Mouse (Mus musculus) myocyte (in vitro differentiated cells): Measurements from ENCODE around the gene Cntfr. TPM values are rescaled to one million over a fixed set of nuclear protein-coding genes. Genes with fewer than 3 reads are reported as not detected.

Experiments
- H3K27me3 ChIP-seq: one replicate; pipeline ENCODE4 v1.6.1; 2011; ENCODE audit not compliant: control insufficient read depth, insufficient read depth, insufficient read length
- H3K36me3 ChIP-seq: one replicate; pipeline ENCODE4 v1.6.1; 2011; ENCODE audit not compliant: control insufficient read depth, insufficient read depth
- H3K4me2 ChIP-seq: one replicate; pipeline ENCODE4 v1.6.1; 2011; ENCODE audit warnings: low read depth, control low read depth
- H3K4me3 ChIP-seq: one replicate; pipeline ENCODE4 v1.5.1; 2011; ENCODE audit warnings: mild to moderate bottlenecking, control low read depth, moderate library complexity
- H3K79me2 ChIP-seq: one replicate; pipeline ENCODE4 v1.6.1; 2011; ENCODE audit not compliant: control insufficient read depth, insufficient read depth
- H3ac ChIP-seq: one replicate; pipeline ENCODE4 v1.6.1; 2011; ENCODE audit not compliant: control insufficient read depth, insufficient read length
- CEBPB ChIP-seq: IDR thresholded peaks from 2 replicates; pipeline ENCODE4 v1.6.1; 2011; ENCODE audit warnings: mild to moderate bottlenecking, moderate library complexity; ENCODE audit not compliant: poor library complexity, insufficient read depth, severe bottlenecking
- E2F4 ChIP-seq: IDR thresholded peaks from one replicate; pipeline ENCODE4 v1.6.1; 2011; ENCODE audit warnings: mild to moderate bottlenecking, control low read depth, moderate library complexity; ENCODE audit not compliant: insufficient read depth
- MAX ChIP-seq: IDR thresholded peaks from one replicate; pipeline ENCODE4 v1.6.1; 2011; ENCODE audit warnings: low read depth, mild to moderate bottlenecking, control low read depth
- MYOD1 ChIP-seq, 3 experiments: IDR thresholded peaks; one replicate each; pipeline ENCODE4 v1.6.1; 2011; ENCODE audit warnings: control low read depth in 2 of 3, low read depth in 2 of 3, mild to moderate bottlenecking in 2 of 3, moderate library complexity in 1 of 3; ENCODE audit not compliant: insufficient read length in 2 of 3, control insufficient read depth in 1 of 3
- MYOG ChIP-seq, 3 experiments: IDR thresholded peaks; one replicate each; pipeline ENCODE4 v1.6.1; 2011; ENCODE audit warnings: control low read depth in 2 of 3, low read depth in 2 of 3, mild to moderate bottlenecking in 2 of 3; ENCODE audit not compliant: insufficient read length in 2 of 3, control insufficient read depth in 1 of 3, insufficient read depth in 1 of 3
- POLR2A ChIP-seq: IDR thresholded peaks from one replicate; pipeline ENCODE4 v1.6.1; 2011; ENCODE audit warnings: low read depth, mild to moderate bottlenecking, control low read depth, moderate library complexity; ENCODE audit not compliant: insufficient read length
- POLR2AphosphoS2 ChIP-seq: IDR thresholded peaks from one replicate; pipeline ENCODE4 v1.6.1; 2011; ENCODE audit warnings: low read depth, control low read depth; ENCODE audit not compliant: insufficient read length
- REST ChIP-seq: IDR thresholded peaks from one replicate; pipeline ENCODE4 v1.6.1; 2011; ENCODE audit warnings: mild to moderate bottlenecking, control low read depth, moderate library complexity; ENCODE audit not compliant: insufficient read depth, insufficient read length
- SRF ChIP-seq: IDR thresholded peaks from one replicate; pipeline ENCODE4 v1.6.1; 2011; ENCODE audit warnings: low read depth; ENCODE audit not compliant: control insufficient read depth, insufficient read length
- TCF12 ChIP-seq: IDR thresholded peaks from one replicate; pipeline ENCODE4 v1.6.1; 2011; ENCODE audit warnings: mild to moderate bottlenecking, control low read depth; ENCODE audit not compliant: poor library complexity, insufficient read depth, severe bottlenecking
- TCF3 ChIP-seq: IDR thresholded peaks from one replicate; pipeline ENCODE4 v1.6.1; 2011; ENCODE audit warnings: low read depth, control low read depth; ENCODE audit not compliant: insufficient read length
- USF1 ChIP-seq: IDR thresholded peaks from one replicate; pipeline ENCODE4 v1.6.1; 2011; ENCODE audit warnings: low read depth, mild to moderate bottlenecking, control low read depth, moderate library complexity
- polyA plus RNA-seq: library from polyadenylated mRNA; unstranded; fragments of >200 nt; fragmentation: generic; extraction: Trizol; gene quantifications from one replicate; pipeline ENCODE4 v1.2.1, GENCODE M21; 2012; ENCODE audit warnings: missing spikeins

The Cntfr gene
- polyA plus RNA-seq, 1 experiment: 0.06 TPM

DNA sequence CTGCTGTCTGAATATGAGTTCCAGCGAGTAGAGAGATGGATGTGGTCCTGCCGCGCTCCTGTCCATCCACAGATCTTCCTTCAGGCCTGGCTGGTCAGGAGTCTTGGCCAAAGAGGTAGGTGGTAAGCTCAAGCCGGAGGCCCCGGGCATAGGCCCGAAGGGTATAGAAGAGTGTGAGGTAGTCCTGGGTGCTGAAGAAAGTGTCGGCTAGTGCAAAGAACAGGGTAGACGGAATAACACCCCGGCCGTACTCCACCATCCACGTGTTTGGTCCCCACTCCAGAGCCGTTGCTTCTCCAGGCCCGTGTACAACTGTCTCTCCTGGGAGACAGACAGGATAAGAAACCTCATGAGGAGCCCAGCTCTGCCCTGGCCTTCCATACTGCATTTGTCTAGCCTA is 42.4 kb upstream of the Cntfr start:
- Histone ChIP-seq H3K27me3 (no peaks in the 10 kb centered on the region), H3K36me3 (no peaks in the 10 kb centered on the region), H3K79me2 (peaks cover 14% of the 10 kb centered on the region), H3K4me3 (peak overlapping the region; percentile 60), H3ac (no peak overlapping the region), H3K4me2 (peak overlapping the region; percentile 69)
- TF ChIP-seq USF1: no peak

DNA sequence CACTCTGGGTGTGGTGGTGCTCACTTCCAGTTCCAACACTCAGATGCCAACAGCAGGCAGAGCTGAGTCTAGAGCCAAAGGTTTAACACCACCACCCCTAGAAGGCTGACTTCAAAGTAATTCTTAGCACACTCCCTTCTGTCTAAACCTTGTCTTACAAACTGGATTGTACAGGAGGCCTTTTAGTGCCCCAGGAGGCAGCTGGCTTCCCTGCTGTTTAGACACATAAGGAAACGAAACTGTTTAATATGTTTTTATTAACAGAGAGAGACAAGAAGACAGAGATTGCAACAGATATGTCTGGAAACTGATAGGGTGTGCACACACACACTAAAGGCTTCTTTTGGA is 41.3 kb upstream of the Cntfr start:
- Histone ChIP-seq H3K36me3 (no peaks in the 10 kb centered on the region), H3K79me2 (peaks cover 14% of the 10 kb centered on the region), H3K4me3 (no peak overlapping the region), H3K27me3 (peaks cover 2% of the 10 kb centered on the region), H3ac (no peak overlapping the region), H3K4me2 (peak overlapping the region; percentile 63)
- TF ChIP-seq MYOD1 (IDR thresholded peaks at IDR 0.05; ENCODE audit: control insufficient read depth in 1 of 3, insufficient read length in 2 of 3, low read depth in 2 of 3): no peak
- no peak for TF ChIP-seq USF1
- no peak for TF ChIP-seq E2F4
- no peak for TF ChIP-seq TCF3
- no peak for TF ChIP-seq REST
- no peak for TF ChIP-seq MAX
- no peak for TF ChIP-seq TCF12
- TF ChIP-seq SRF: no peak
- no peak for TF ChIP-seq POLR2A
- TF ChIP-seq CEBPB: no peak

DNA sequence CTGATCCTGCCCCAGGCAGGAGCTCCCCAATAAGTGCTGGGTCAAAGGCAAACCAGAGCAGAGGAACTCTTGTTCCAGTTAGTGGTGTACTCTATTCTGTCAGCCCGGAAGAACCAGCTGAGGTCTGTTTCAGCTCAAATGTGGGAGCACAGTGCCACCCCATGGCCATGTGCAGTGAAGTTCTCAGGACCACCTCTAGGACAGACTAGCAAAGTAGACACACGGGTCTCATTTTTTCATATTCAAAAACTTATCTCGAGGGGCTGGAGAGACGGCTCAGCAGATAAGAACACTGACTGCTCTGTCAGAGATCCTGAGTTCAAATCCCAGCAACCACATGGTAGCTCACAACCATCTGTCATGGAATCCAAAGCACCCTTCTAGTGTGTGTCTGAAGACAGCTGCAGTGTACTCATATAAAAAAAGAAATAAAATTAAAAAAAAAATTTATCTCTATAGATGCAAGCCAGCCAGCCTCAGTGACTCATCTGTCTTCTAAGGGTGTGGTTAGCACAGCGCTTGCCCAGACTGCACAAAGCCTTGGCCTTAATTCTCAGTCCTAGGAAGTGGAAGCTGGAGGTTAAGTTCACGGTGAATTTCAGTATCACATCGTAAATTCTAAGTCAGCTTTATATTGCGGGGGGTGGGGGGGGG is 40.8 kb upstream of the Cntfr start:
- H3K27me3 ChIP-seq: peaks cover 7% of the 10 kb centered on the region
- H3K36me3 ChIP-seq: no peaks in the 10 kb centered on the region
- H3K4me2 ChIP-seq: peak overlapping the region; percentile 63
- no peak overlapping the region for H3K4me3 ChIP-seq
- TF ChIP-seq POLR2AphosphoS2 (peak; percentile 70), MYOD1 (IDR thresholded peaks at IDR 0.05; ENCODE audit: control insufficient read depth in 1 of 3, insufficient read length in 2 of 3, low read depth in 2 of 3) (no peak), POLR2A (no peak), REST (no peak), MYOG (IDR thresholded peaks at IDR 0.05; ENCODE audit: control insufficient read depth in 1 of 3, insufficient read depth in 1 of 3, insufficient read length in 2 of 3, low read depth in 2 of 3) (peak in 1 of 3 experiments; percentile 8), TCF12 (no peak), MAX (no peak), TCF3 (no peak)
- H3K79me2 ChIP-seq: peaks cover 14% of the 10 kb centered on the region
- no peak overlapping the region for H3ac ChIP-seq

DNA sequence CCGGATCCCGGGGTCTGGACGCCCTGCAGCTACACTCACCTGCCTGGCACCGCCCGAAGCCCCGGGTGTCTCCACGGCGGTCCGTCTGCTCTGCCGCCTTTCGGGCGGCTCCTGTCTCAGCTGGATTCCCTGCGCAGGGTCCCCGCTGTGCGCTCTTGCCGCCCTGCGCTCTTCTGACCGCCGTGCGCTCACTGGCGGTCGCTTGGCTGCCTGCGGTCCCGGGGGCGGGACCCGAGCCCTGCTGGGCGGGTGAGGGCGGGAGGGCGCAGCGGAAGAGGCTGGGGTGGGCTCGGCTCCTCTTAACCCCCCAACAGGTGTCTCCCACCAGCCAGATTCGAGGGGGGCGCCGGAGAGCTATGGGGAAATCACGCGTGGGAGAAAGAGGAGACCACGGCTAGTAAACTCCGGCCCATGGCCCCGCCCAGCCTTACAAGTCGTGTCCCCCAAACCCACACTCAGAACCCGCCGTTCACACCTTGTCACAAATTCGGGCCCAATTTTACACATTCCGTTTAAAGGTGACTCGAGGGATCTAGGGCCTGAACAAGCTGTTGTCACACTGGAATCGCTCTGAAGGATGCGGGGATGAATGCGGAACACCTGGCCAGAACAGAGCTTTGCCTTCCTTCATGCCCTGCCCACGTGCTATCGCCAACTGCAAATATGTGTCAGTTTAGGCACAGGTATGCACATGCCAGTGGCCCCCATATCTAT is 34.3 kb upstream of the Cntfr start, which contains the start of gene Arid3c:
Arid3c (minus strand) TSS at position 91 of the 714 bp plus-strand sequence.
- no peaks in the 10 kb centered on the region for H3K79me2 ChIP-seq
- peak within 1 kb of the TSS; percentile 34 for H3K4me2 ChIP-seq
- H3ac ChIP-seq: no peak within 1 kb of the TSS
- H3K27me3 ChIP-seq: peaks cover 60% of the 10 kb centered on the region
- no peaks in the 10 kb centered on the region for H3K36me3 ChIP-seq
- H3K4me3 ChIP-seq: no peak within 1 kb of the TSS
- TF ChIP-seq POLR2A (no peak), POLR2AphosphoS2 (no peak), CEBPB (no peak), REST (no peak), MYOG (IDR thresholded peaks at IDR 0.05; ENCODE audit: control insufficient read depth in 1 of 3, insufficient read depth in 1 of 3, insufficient read length in 2 of 3, low read depth in 2 of 3) (no peak), SRF (no peak)

DNA sequence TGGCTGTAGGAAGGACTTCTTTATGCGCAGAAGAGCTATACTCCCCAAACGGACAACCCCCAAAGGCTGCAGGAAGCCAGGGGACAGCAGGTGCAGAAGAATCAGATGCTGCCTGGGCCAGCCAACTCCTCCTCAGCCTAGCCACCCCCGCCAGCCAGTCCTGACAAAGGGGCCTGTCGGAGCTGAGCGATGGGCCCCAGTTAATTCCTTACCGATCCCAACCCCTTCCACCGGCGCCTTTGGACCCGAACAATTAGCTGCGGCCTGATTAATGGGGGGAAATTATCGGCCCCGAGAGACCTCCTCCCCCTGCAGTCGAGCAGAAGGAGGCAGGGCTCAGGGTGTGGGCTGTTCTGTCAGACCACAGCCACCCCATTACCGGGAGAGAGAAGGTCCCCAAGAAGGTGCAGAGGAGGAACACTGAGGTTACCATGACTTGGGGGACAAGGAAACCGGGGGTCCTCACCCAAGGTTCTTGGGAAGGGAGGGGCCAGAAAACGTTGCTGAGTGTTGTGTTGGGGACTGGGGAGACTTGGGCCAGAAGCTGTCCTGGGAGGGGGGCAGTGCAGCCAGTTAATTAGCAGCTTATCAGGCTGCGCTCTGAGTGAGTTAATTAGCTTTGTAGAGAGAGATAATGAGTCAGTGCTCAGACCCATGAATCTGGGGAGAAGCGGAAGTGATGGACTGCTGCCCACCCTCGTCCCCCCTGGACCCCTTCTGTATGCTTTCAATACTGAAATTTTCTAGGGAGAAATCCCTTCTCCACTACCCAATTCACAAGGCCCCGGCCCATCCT is 30.1 kb upstream of the Cntfr start:
- no peak overlapping the region for H3K4me2 ChIP-seq
- H3ac ChIP-seq: no peak overlapping the region
- no peak overlapping the region for H3K4me3 ChIP-seq
- peaks cover 62% of the 10 kb centered on the region for H3K27me3 ChIP-seq
- TF ChIP-seq MYOD1 (IDR thresholded peaks at IDR 0.05; ENCODE audit: control insufficient read depth in 1 of 3, insufficient read length in 2 of 3, low read depth in 2 of 3): peak in 1 of 3 experiments; percentile 13
- no peak for TF ChIP-seq USF1
- H3K79me2 ChIP-seq: peaks cover 6% of the 10 kb centered on the region
- H3K36me3 ChIP-seq: no peaks in the 10 kb centered on the region
